Mouse (Mus musculus) c-Kit-negative CD71-positive TER-119-positive erythroid progenitor cells, embryonic 14.5 days (primary cell): ENCODE results near the gene Sipa1l1.

Source experiments
- DNase-seq: peaks from one replicate; pipeline ENCODE4 v3.0.0-alpha.2; 2013; ENCODE audit warnings: low read depth, low spot score

Sipa1l1 gene

GRCm38 (mm10) chr12:82382932-82383331 lies 213.8 kb downstream of the Sipa1l1 start:
- DNase-seq, result no peak

GRCm38 (mm10) chr12:82384719-82385118 lies 215.6 kb downstream of the Sipa1l1 start:
- no peak for DNase-seq

GRCm38 (mm10) chr12:82387042-82387441 lies 217.9 kb downstream of the Sipa1l1 start:
- DNase-seq, result no peak

- DNase-seq, result no peak
Measured at GRCm38 (mm10) chr12:82387647-82388046, 218.5 kb downstream of the Sipa1l1 start.

- DNase-seq, result no peak
Measured at GRCm38 (mm10) chr12:82388144-82388543, 219.0 kb downstream of the Sipa1l1 start.

- DNase-seq, result no peak
Measured at GRCm38 (mm10) chr12:82394118-82394861, 225.2 kb downstream of the Sipa1l1 start.

- DNase-seq, result no peak
Measured at GRCm38 (mm10) chr12:82395194-82395593, 226.1 kb downstream of the Sipa1l1 start.

GRCm38 (mm10) chr12:82397193-82397592 lies 228.1 kb downstream of the Sipa1l1 start:
- no peak for DNase-seq

- DNase-seq, result no peak
Measured at GRCm38 (mm10) chr12:82397751-82398150, 228.6 kb downstream of the Sipa1l1 start.

- no peak for DNase-seq
Measured at GRCm38 (mm10) chr12:82398926-82399325, 229.8 kb downstream of the Sipa1l1 start.

GRCm38 (mm10) chr12:82399971-82400720 lies 231.0 kb downstream of the Sipa1l1 start:
- DNase-seq, result no peak

GRCm38 (mm10) chr12:82400783-82401182 lies 231.7 kb downstream of the Sipa1l1 start:
- no peak for DNase-seq

GRCm38 (mm10) chr12:82401440-82401839 lies 232.3 kb downstream of the Sipa1l1 start:
- no peak for DNase-seq

- DNase-seq, result no peak
Measured at GRCm38 (mm10) chr12:82402635-82403034, 233.5 kb downstream of the Sipa1l1 start.

- no peak for DNase-seq
Measured at GRCm38 (mm10) chr12:82407531-82408255, 238.6 kb downstream of the Sipa1l1 start.

GRCm38 (mm10) chr12:82408486-82408885 lies 239.4 kb downstream of the Sipa1l1 start:
- no peak for DNase-seq

- no peak for DNase-seq
Measured at GRCm38 (mm10) chr12:82409686-82410472, 240.8 kb downstream of the Sipa1l1 start.

GRCm38 (mm10) chr12:82412291-82413032 lies 243.3 kb downstream of the Sipa1l1 start:
- no peak for DNase-seq

GRCm38 (mm10) chr12:82415690-82416364 lies 246.7 kb downstream of the Sipa1l1 start:
- DNase-seq, result no peak

GRCm38 (mm10) chr12:82419027-82419426 lies 249.9 kb downstream of the Sipa1l1 start:
- no peak for DNase-seq
